Mouse (Mus musculus) cortical plate, adult 2 months (tissue): ENCODE measurements around the gene Faxc. TPM values are rescaled to one million over a fixed set of nuclear protein-coding genes. Genes with fewer than 3 reads are reported as not detected.

Experiments
- H3K27ac ChIP-seq: fragments of 200-500 bp; 2 replicates; pipeline ENCODE4 v1.5.1; 2012; ENCODE audit warnings: low read length, control low read depth, inconsistent platforms; ENCODE audit not compliant: insufficient read depth
- H3K4me1 ChIP-seq: fragments of 200-500 bp; 2 replicates; pipeline ENCODE4 v1.6.1; 2011; ENCODE audit warnings: low read length; ENCODE audit not compliant: control insufficient read depth, insufficient read depth
- H3K4me3 ChIP-seq: fragments of 200-500 bp; 2 replicates; pipeline ENCODE4 v1.5.1; 2011; ENCODE audit warnings: mild to moderate bottlenecking, low read length, control low read depth; ENCODE audit not compliant: insufficient read depth
- CTCF ChIP-seq: fragments of 200-500 bp; IDR thresholded peaks from 2 replicates; pipeline ENCODE4 v1.5.1; 2011; ENCODE audit warnings: mild to moderate bottlenecking, control low read depth, low read length; ENCODE audit not compliant: insufficient read depth; ENCODE audit errors: extremely low read depth
- POLR2A ChIP-seq: fragments of 200-500 bp; IDR thresholded peaks from 2 replicates; pipeline ENCODE4 v1.6.1; 2011; ENCODE audit warnings: mild to moderate bottlenecking, low read length, control low read depth; ENCODE audit not compliant: insufficient read depth; ENCODE audit errors: extremely low read depth
- polyA plus RNA-seq: library from polyadenylated mRNA; depleted of rRNA; stranded (reverse); fragments of >200 nt; gene quantifications from 2 replicates; pipeline ENCODE4 v1.2.3, GENCODE M21; 2012; rRNA removed

The Faxc gene
- polyA plus RNA-seq: 20.7 and 22.5 TPM in 2 replicates

- H3K4me3 ChIP-seq: peak within 1 kb of the TSS; percentile 86
- TF ChIP-seq POLR2A (0 out of 2 replicates have a peak, but pooled peaks have one; percentile 14), CTCF (no peak)
- peaks cover 4% of the 10 kb centered on the region; the same call in 1 of the 2 replicates for H3K4me1 ChIP-seq
Observed at GRCm38 (mm10) chr4:21930971-21931771, at the start of gene Faxc. TSS of gene Faxc (plus strand) at chr4:21931329.

GRCm38 (mm10) chr4:21882806-21883205, 48.3 kb upstream of the Faxc start:
- Histone ChIP-seq H3K4me3 (no peak overlapping the region), H3K4me1 (no peaks in the 10 kb centered on the region), H3K27ac (no peak overlapping the region)
- TF ChIP-seq POLR2A (no peak), CTCF (no peak)

More at GRCm38 (mm10) chr4:21930971-21931771, at the start of gene Faxc:
- H3K27ac ChIP-seq: peak within 1 kb of the TSS; percentile 93

GRCm38 (mm10) chr4:21885831-21886230, 45.3 kb upstream of the Faxc start:
- Histone ChIP-seq H3K4me3 (no peak overlapping the region), H3K4me1 (no peaks in the 10 kb centered on the region), H3K27ac (no peak overlapping the region)
- TF ChIP-seq CTCF (no peak), POLR2A (no peak)

- Histone ChIP-seq H3K4me1 (peaks cover 4% of the 10 kb centered on the region; the same call in 1 of the 2 replicates), H3K27ac (peak overlapping the region; percentile 93), H3K4me3 (peak overlapping the region; percentile 86)
- TF ChIP-seq CTCF (no peak), POLR2A (0 out of 2 replicates have a peak, but pooled peaks have one; percentile 7)
Observed at GRCm38 (mm10) chr4:21931772-21932630, 872 bp downstream of the Faxc start.

GRCm38 (mm10) chr4:21935378-21935777, 4.2 kb downstream of the Faxc start:
- Histone ChIP-seq H3K4me3 (no peak overlapping the region), H3K27ac (no peak overlapping the region), H3K4me1 (peaks cover 2% of the 10 kb centered on the region; the same call in 1 of the 2 replicates)
- TF ChIP-seq CTCF: no peak
- no peak for TF ChIP-seq POLR2A

- H3K4me1 ChIP-seq: peaks cover 2% of the 10 kb centered on the region; the same call in 1 of the 2 replicates
- no peak overlapping the region for H3K27ac ChIP-seq
- H3K4me3 ChIP-seq: no peak overlapping the region
- no peak for TF ChIP-seq CTCF
- no peak for TF ChIP-seq POLR2A
Observed at GRCm38 (mm10) chr4:21936424-21936823, 5.3 kb downstream of the Faxc start.

GRCm38 (mm10) chr4:21937890-21938289, 6.8 kb downstream of the Faxc start:
- TF ChIP-seq CTCF: no peak
- no peak for TF ChIP-seq POLR2A
- Histone ChIP-seq H3K27ac (no peak overlapping the region), H3K4me1 (peaks cover 4% of the 10 kb centered on the region; the same call in 1 of the 2 replicates), H3K4me3 (no peak overlapping the region)

GRCm38 (mm10) chr4:21944672-21945071, 13.5 kb downstream of the Faxc start:
- Histone ChIP-seq H3K4me1 (peaks cover 4% of the 10 kb centered on the region; the same call in 1 of the 2 replicates), H3K4me3 (no peak overlapping the region), H3K27ac (no peak overlapping the region)
- no peak for TF ChIP-seq CTCF
- no peak for TF ChIP-seq POLR2A

GRCm38 (mm10) chr4:21951444-21951843, 20.3 kb downstream of the Faxc start:
- no peak overlapping the region for H3K27ac ChIP-seq

More at GRCm38 (mm10) chr4:21951444-21951843, 20.3 kb downstream of the Faxc start:
- Histone ChIP-seq H3K4me1 (peaks cover 1% of the 10 kb centered on the region; the same call in 1 of the 2 replicates), H3K4me3 (no peak overlapping the region)
- TF ChIP-seq POLR2A (no peak), CTCF (no peak; the same call in 1 of the 2 replicates)
